ENCODE assay signal across 8 mouse cellular contexts in the genomic region with DNA sequence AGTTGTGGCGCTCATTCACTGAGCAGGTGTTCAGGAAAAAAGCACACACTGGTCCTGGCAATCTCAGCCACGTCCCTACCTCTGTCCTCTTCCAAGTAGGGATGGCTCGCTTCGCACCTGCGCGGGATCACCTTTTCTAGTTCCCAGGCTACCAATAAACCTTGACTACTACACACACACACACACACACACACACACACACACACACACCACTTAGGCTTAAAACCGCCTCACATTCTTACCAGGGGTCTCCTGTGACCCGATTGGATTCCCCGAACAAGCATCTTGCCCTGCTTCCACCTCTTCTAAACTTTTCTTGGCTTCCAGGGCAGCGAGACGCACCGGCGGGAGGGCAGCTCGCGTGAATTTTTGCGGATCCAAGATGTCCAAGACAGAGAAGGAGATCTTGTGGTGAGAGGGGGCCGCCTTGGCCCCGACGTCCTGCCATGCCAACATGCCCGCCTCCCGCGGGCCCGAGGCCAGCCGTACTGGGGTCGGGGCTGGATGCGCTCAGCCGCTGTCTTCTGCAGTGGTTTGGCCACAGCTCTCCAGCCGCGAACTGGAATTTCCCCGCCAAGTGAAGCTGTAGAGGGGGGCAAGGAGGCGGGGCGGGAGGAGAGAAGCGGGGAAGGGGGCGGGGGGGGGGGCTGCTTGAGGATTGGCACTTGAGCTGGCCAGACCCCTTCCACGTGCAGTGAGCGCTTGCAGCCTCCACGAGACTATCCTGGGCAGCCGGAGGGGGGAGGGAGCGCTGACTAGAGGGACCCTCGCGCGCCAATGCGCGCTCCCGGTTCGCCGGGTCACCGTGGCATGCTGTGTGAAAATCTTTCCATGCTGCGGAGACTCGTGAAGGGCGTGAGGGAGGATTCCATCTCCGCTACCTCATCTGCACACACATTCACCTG. TPM values are rescaled to one million over a fixed set of nuclear protein-coding genes. Genes with fewer than 3 reads are reported as not detected.
A peak's percentile ranks its signal among the peaks of the same experiment; 100 is the strongest.
DNase-seq lines count a peak whose midpoint lies in the region; ATAC-seq lines count a peak whose summit lies in the region.

A gene (minus strand): TSS at position 567 of the 905 bp plus-strand sequence.

- peak within 1 kb of the TSS; percentile 52 for H3K4me2 ChIP-seq in liver, embryonic 11.5 days
- H3K4me2 ChIP-seq in embryonic facial prominence, embryonic 11.5 days (ENCODE audit: low read depth, low read length), result peak within 1 kb of the TSS; percentile 42

- H3K9ac ChIP-seq in liver, embryonic 11.5 days (ENCODE audit: low read depth, low read length), result no peak within 1 kb of the TSS
- no peak within 1 kb of the TSS for H3K9ac ChIP-seq in embryonic facial prominence, embryonic 11.5 days (replicated peaks; ENCODE audit: low read length)

- no peak for ATAC-seq in liver, embryonic 11.5 days (replicated peaks; ENCODE audit: low FRiP score)
- no peak for ATAC-seq in embryonic facial prominence, embryonic 11.5 days (replicated peaks; ENCODE audit: insufficient number of reproducible peaks, low FRiP score, low TSS enrichment, low read depth)

- peaks cover 77% of the 10 kb centered on the region for H3K27me3 ChIP-seq in liver, embryonic 11.5 days (replicated peaks; ENCODE audit: control insufficient read depth, insufficient read depth, low read length)
- peaks cover 70% of the 10 kb centered on the region for H3K27me3 ChIP-seq in embryonic facial prominence, embryonic 11.5 days (ENCODE audit: control insufficient read depth, insufficient read depth, low read length)
- peaks cover 99% of the 10 kb centered on the region for H3K27me3 ChIP-seq in limb, embryonic 10.5 days (ENCODE audit: low read depth, poor library complexity, severe bottlenecking)

- no peak for DNase-seq in liver, embryonic 11.5 days (ENCODE audit: low spot score)
- no peak for DNase-seq in liver
- DNase-seq in embryonic facial prominence, embryonic 11.5 days (ENCODE audit: low spot score), result peak; percentile 24
- DNase-seq in limb, embryonic 10.5 days (ENCODE audit: low spot score), result peak; percentile 65
- peak; percentile 51 for DNase-seq in retina, embryonic 14.5 days (ENCODE audit: low spot score)
- DNase-seq in right cerebral cortex, postnatal 10 days (ENCODE audit: low spot score in 2 of 2), result no peak
- DNase-seq in gastrocnemius, postnatal 36 days, result no peak
- DNase-seq in kidney, adult 8-10 months, result no peak

- intact Hi-C loops in gastrocnemius, postnatal 36 days (cut with DNase I), result no loop called here

- H3K4me1 ChIP-seq in liver, embryonic 11.5 days (replicated peaks; ENCODE audit: control insufficient read depth, insufficient read depth, low read length), result peaks cover 30% of the 10 kb centered on the region
- no peaks in the 10 kb centered on the region; the same call in 1 of the 2 replicates for H3K4me1 ChIP-seq in embryonic facial prominence, embryonic 11.5 days (ENCODE audit: control insufficient read depth, insufficient read depth, low read length)
- H3K4me1 ChIP-seq in limb, embryonic 10.5 days, result peaks cover 42% of the 10 kb centered on the region

- H3K9me3 ChIP-seq in liver, embryonic 11.5 days (ENCODE audit: control insufficient read depth, low read length), result no peaks in the 10 kb centered on the region
- H3K9me3 ChIP-seq in embryonic facial prominence, embryonic 11.5 days (replicated peaks; ENCODE audit: control insufficient read depth, low read length), result no peaks in the 10 kb centered on the region
- H3K9me3 ChIP-seq in limb, embryonic 10.5 days (replicated peaks), result no peaks in the 10 kb centered on the region

- H3K27ac ChIP-seq in liver, embryonic 11.5 days (ENCODE audit: low read depth, low read length), result no peak within 1 kb of the TSS
- no peak within 1 kb of the TSS for H3K27ac ChIP-seq in embryonic facial prominence, embryonic 11.5 days (replicated peaks; ENCODE audit: low read depth, low read length)
- H3K27ac ChIP-seq in limb, embryonic 10.5 days, result no peak within 1 kb of the TSS

- WGBS in liver, embryonic 11.5 days, result 1% methylated on average over 50 of the region's 52 CpGs
- under 1% methylated on average over 52 of the region's 52 CpGs for WGBS in embryonic facial prominence, embryonic 11.5 days
- under 1% methylated on average over 52 of the region's 52 CpGs for WGBS in limb, embryonic 10.5 days

- H3K4me3 ChIP-seq in liver, embryonic 11.5 days (ENCODE audit: low read depth, low read length), result peak within 1 kb of the TSS; percentile 30
- H3K4me3 ChIP-seq in embryonic facial prominence, embryonic 11.5 days (ENCODE audit: low read depth, low read length), result peak within 1 kb of the TSS; percentile 20
- H3K4me3 ChIP-seq in limb, embryonic 10.5 days, result peak within 1 kb of the TSS; percentile 55

- H3K36me3 ChIP-seq in liver, embryonic 11.5 days (ENCODE audit: control insufficient read depth, insufficient read depth, low read length), result no peaks in the 10 kb centered on the region
- H3K36me3 ChIP-seq in embryonic facial prominence, embryonic 11.5 days (replicated peaks; ENCODE audit: control insufficient read depth, insufficient read depth, low read depth, low read length), result no peaks in the 10 kb centered on the region
- no peaks in the 10 kb centered on the region for H3K36me3 ChIP-seq in limb, embryonic 10.5 days

RNA-seq across cellular contexts. Expression of the gene that starts here (rescaled TPM):
- polyA plus RNA-seq in liver, embryonic 11.5 days (2014; fragmentation: Nextera tagmentation; extraction: Ambion mirVana), result not detected in 2 replicates
- polyA plus RNA-seq in embryonic facial prominence, embryonic 11.5 days (2014; fragmentation: Nextera tagmentation; extraction: Ambion mirVana), result 0.81 TPM in 1 of 2 replicates, not detected in the other
- polyA plus RNA-seq in limb, embryonic 10.5 days (2016; fragmentation: Nextera tagmentation; extraction: Ambion mirVana), result 0.09 TPM in 1 of 2 replicates, not detected in the other
- total RNA-seq in gastrocnemius, postnatal 36 days (2021), result not detected

Comparison
In these comparisons a context has a peak if more than half of its experiments do, and no peak if none do; other contexts are left out.
1. Peak in DNase-seq, H3K4me3 ChIP-seq and H3K4me2 ChIP-seq in embryonic facial prominence, embryonic 11.5 days; RNA of the gene not detected or under 1 TPM.
2. Peak in DNase-seq and H3K4me3 ChIP-seq in limb, embryonic 10.5 days; RNA of the gene not detected or under 1 TPM.